Mouse (Mus musculus): ENCODE data around the gene Dcst1.

DNA sequence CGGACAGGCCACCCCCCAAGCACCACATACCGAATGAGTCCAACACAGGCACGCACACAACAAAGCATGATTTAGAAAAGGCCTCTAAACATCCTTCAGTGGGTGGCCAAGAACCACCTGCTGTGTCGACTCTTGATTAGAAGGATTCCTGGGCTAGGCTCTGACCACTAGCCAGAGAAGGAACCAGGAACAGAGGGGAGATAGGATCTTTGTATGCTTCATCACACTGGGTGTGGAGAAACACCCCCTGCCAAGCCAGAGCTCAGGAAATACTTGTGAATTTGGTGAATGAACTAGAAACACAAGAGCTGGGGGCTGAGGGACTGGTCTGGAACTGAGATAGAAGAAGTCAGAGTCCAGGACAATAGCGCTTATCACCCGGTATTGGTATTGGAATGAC lies 28.5 kb downstream of the Dcst1 start:
- no peak for TF ChIP-seq ZNF384 (IDR thresholded peaks at IDR 0.05; ENCODE audit: low read depth, low read length)
- no peak for TF ChIP-seq HCFC1 (IDR thresholded peaks at IDR 0.05; ENCODE audit: borderline replicate concordance, insufficient read depth, low read length)
